8 mouse cellular contexts compared by ENCODE assay signal in genomic region chr11:106612961-106613637, GRCm38 (mm10). TPM values are rescaled to one million over a fixed set of nuclear protein-coding genes. Genes with fewer than 3 reads are reported as not detected.
DNase-seq lines count a peak whose midpoint lies in the region; ATAC-seq lines count a peak whose summit lies in the region.

TSS of gene Tex2 (minus strand) at chr11:106613423.

- ATAC-seq in hindbrain, embryonic 15.5 days (ENCODE audit: low FRiP score, low read depth): peak; percentile 96

- H3K9ac ChIP-seq in hindbrain, embryonic 15.5 days: peak within 1 kb of the TSS; percentile 79

- H3K27ac ChIP-seq in hindbrain, embryonic 15.5 days (replicated peaks): peak within 1 kb of the TSS; percentile 82

- peak within 1 kb of the TSS; percentile 86 for H3K4me3 ChIP-seq in hindbrain, embryonic 15.5 days

- H3K9me3 ChIP-seq in hindbrain, embryonic 15.5 days: no peaks in the 10 kb centered on the region

- H3K4me1 ChIP-seq in hindbrain, embryonic 15.5 days (replicated peaks): peaks cover 19% of the 10 kb centered on the region

- H3K27me3 ChIP-seq in hindbrain, embryonic 15.5 days: no peaks in the 10 kb centered on the region

- H3K4me2 ChIP-seq in hindbrain, embryonic 15.5 days: peak within 1 kb of the TSS; percentile 84

- H3K36me3 ChIP-seq in hindbrain, embryonic 15.5 days: no peaks in the 10 kb centered on the region

- DNase-seq in R1 (ENCODE audit: low read depth, low spot score): peak; percentile 97
- DNase-seq in cerebellum, postnatal 25 days: peak; percentile 98 to 99
- peak; percentile 95 to 97 for DNase-seq in frontal cortex, postnatal 36 days (ENCODE audit: low spot score in 2 of 2)
- DNase-seq in left cerebral cortex, adult 11 months (ENCODE audit: low spot score): peak; percentile 95
- peak; percentile 97 to 99 for DNase-seq in lung, postnatal 4 days
- peak; percentile 85 for DNase-seq in retina, postnatal 7 days (ENCODE audit: low read depth, low spot score)
- peak; percentile 85 for DNase-seq in urinary bladder, postnatal 10 days (ENCODE audit: low spot score)

- WGBS in hindbrain, embryonic 15.5 days: 0% methylated on average over 33 of the region's 45 CpGs

RNA-seq across cellular contexts. Expression of gene Tex2, which starts in this region (rescaled TPM):
- 30.3 and 32.2 TPM in 2 replicates for polyA plus RNA-seq in hindbrain, embryonic 15.5 days (2015; fragmentation: Nextera tagmentation; extraction: Ambion mirVana)

Comparison
In these comparisons a context has a peak if more than half of its experiments do, and no peak if none do; other contexts are left out.
1. Peak in every context shown above with its lines: DNase-seq, ATAC-seq, H3K4me3 ChIP-seq and H3K27ac ChIP-seq.